Mouse (Mus musculus) layer of hippocampus, adult 18-20 months (tissue): ENCODE results near the gene Tut1. TPM values are rescaled to one million over a fixed set of nuclear protein-coding genes. Genes with fewer than 3 reads are reported as not detected.

Source experiments
- DNase-seq, 2 experiments: peaks; one replicate each; pipeline ENCODE4 v3.0.0; 2022; ENCODE audit warnings: low spot score in 2 of 2
- long read RNA-seq: library from polyadenylated mRNA; stranded (forward); transcript quantifications from one replicate; pipeline ENCODE4 v2.0.0, GENCODE M21; 2021
- total RNA-seq, 2 experiments: library from RNA; stranded (reverse); gene quantifications; 2 replicates each; pipeline ENCODE4 v1.2.3; 2021

Tut1 gene
- 10 to 100 TPM; 21.9 to 22.5 TPM for total RNA-seq
- long read RNA-seq, transcript Tut1-201 (9 exons, 2,753 nt): major isoform, 16 of 17 reads
- long read RNA-seq, partial matches to known transcripts: 1 of 17 reads
- long read RNA-seq, other reads (novel, unspliced or antisense): 0 of 17 reads

DNA sequence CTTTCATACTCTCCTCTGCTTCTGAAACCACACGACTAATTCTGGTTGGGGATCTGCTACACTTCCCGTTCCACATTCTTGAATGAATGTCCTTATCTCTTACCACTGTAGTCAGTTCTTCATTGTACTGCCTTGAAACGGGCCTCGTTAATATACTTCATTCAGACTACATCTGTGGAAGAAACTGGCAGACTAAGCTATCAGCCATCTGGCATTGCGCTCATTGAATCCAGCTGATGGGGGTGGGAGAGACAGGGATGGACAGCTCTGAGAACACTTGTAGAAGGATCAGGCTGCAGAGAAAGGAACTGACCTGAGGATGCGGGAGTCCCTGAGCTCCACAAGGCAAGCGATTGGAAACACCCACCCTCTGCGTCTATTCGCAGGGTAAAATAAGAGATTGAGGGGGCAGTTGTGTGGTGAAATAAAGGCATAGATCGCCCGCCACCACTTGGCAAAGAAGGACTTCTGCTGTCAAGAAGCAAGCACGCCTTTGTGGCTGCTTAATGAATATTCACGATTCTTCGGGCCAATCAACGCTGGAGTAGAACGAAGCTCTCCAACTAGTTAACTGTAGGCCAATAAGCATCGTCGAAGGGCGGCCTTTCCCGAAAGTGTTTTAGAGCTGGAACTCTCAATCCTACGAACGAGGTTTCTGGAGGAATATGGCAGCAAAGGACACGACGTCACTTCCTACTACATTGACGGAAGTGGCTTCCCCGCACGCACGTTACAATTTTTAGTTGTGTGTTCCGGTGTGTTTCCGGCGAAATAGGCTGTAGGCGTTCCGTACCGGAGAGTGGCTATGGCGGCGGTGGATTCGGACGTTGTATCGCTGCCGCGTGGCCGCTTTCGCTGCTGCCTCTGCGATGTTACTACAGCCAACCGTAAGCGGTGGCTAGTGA, at the start of gene Tut1:
TSS of gene Tut1 (plus strand) at position 713 of the 905 bp plus-strand sequence.
- DNase-seq: peak; percentile 92 to 98

DNA sequence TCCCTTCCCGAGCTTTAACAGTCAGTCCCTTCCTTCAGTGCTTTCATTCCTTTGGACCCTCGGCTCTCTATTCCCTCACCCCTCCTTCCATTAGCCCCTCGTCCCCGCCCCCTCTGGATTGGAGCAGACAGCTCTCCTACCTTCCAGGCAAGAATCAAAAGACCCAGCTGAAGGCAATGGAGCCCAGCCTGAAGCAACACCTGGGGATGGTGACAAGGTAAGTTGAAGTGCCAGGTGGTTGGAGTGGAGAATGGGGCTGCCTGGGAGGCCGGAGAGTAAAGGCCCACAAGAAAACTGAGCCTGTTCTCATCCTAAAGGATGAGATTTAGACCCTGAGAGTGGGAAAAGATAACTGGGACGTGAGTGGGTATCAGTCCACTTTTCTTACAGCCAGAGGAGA, 45.1 kb upstream of the Tut1 start:
- DNase-seq: no peak

DNA sequence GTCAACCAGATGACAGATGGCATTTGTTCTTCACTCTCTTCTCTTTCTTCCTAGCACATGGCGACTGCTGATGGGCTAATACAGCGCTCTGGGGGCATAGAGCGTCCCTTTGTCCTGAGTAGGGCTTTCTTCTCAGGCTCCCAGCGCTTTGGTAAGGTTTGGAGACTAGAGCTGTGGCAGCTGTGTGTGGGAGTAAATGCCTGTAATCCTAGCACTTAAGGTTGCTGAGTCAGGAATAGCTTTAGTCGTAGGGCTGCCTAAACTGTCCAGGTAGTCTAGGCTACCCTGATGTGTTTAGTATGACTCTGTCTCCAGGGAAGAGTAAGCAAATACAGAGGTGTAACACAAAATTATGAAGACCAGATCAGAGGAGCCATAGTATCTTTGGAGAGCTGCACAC, 41.8 kb upstream of the Tut1 start:
- DNase-seq: peak in 1 of 2 experiments; percentile 42

DNA sequence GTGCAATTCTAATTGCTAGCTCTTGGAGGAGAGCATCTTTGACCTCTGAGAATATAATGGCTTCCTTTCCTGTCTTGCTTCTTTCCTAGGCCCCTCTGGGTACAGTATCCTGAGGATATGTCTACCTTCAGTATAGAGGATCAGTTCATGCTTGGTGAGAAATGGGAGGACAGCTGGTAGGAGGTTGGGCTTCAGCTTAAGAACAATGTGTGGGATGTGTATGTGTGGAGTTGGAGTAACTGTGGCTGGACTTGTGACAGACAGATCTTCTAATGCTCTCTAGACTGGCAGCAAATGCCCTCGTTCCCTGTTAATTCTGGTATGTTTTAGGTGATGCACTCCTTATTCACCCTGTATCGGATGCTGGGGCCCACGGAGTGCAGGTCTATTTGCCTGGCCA, 39.4 kb upstream of the Tut1 start:
- peak in 1 of 2 experiments; percentile 72 for DNase-seq

DNA sequence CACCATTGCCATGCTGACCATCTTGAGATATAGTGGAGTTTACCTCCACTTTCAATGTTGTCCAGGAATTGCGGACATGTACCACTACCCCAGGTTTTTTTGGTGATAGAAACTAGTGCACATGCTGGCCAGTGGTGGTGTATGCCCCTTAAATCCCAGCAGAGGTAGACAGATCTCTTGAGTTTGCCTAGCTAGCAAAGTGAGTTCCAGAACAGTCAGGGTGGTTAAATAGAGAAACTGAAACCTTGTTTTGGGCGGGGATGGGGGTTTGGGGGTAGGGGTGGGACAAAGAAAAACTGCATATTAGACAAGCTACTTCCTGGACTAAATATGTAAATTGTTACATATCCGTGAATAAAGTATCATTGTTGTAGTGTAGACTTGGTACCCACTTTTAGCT, 34.6 kb upstream of the Tut1 start:
- DNase-seq: no peak

DNA sequence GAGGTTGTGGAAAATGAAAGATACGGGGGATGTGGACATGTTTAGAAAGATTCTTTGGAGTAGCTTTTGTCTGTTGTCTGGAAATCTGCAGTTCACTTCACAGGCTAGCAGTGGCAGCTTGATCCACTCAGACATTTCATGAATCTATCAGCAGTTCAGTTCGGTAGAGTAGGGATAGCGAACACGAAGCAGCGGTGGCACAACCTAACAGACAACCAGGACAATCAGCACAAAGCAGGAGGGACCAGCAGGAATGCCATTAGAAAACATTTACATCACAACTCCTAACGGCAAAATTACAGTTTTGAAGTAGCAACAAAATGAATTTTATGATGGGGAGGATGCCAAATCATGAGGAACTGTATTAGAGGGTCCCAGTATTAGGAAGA, 34.0 kb upstream of the Tut1 start:
- no peak for DNase-seq

DNA sequence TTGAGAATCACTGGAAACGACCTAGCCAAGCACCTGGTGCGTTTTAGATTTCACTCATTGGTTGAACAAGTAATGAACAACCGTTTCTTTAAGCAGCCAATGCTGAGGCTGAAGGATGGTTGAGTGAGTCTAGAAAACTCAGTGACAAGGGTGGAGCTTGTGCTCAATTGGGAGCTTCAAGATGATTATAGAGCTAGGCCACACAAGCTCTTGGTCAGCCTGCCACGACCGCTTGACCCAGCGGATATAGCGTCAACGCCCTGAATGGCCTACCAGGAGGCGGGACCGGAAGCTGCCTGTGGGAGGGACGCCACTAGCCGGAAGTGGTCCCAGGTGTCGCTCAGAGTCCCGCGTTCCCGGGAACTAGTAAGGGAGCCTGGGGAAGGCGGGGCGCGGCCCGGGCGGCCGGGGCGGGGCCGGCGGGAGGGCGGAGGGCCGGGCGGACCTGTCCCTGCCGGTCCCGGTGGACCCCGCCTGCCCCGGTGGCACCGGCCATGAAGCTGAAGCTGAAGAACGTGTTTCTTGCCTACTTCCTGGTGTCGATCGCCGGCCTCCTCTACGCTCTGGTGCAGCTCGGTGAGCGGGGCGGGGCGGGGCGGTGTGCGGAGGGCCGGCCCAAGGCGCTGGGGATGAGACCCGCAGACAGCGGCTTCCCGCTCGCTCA, 33.4 kb upstream of the Tut1 start, which contains the start of gene B3gat3:
TSS of gene B3gat3 (plus strand) at position 302 of the 664 bp plus-strand sequence.
- DNase-seq: peak; percentile 90 to 96

DNA sequence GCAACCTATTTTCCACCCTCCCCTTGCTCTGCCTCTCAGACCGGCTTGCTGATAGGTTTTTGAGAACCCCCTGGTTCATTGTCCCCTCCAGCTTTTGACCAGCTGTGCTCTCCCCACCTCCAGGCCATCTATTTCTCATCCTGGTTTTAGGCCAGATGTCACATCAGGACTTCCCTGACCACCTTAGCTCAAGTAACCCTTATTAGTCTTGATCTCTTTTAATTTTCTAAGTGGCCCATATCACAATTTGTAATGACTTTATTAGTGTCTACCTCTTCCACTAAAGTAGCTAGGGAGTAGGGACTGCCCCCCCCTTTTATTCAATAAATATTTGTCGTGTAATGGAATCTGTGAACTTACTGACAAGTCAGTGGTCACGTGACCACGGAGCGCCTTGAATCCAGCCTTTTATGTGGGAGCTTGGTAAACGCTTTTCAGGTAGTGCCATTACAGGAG, 32.8 kb upstream of the Tut1 start:
- no peak for DNase-seq

DNA sequence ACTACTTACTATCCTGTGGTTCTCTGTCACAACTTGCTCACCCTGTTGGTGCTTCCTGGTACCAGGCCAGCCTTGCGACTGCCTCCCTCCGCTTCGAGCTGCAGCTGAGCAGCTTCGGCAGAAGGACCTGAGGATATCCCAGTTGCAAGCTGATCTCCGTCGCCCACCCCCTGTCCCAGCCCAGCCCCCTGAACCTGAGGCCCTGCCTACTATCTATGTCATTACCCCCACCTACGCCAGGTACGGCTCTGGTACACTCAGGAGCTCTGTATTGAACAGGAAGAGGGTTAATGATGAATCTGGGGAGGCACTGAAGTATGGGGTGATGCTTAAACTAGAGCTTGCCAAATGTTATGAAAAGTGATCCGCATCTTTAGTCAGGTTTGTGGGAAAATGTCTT, 31.9 kb upstream of the Tut1 start:
- no peak for DNase-seq

DNA sequence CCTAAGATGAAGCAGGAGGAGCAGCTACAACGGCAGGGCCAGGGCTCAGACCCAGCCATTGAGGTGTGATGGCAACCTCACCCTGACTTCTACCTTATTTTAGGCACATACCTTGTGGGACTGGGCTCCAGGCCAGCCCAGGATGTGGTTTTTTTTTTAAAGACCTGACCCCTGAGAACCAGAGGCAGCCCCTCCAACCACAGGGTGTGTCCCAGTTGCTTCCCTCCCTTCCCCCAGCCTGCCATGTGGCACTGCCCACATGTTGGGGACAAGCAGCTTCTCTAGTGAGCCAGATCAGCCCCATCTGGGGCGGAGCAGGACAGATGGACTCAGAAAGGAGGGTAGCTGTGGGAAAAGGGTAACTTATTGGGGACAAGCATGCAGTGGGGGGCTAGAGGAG, 26.9 kb upstream of the Tut1 start:
- DNase-seq: no peak

DNA sequence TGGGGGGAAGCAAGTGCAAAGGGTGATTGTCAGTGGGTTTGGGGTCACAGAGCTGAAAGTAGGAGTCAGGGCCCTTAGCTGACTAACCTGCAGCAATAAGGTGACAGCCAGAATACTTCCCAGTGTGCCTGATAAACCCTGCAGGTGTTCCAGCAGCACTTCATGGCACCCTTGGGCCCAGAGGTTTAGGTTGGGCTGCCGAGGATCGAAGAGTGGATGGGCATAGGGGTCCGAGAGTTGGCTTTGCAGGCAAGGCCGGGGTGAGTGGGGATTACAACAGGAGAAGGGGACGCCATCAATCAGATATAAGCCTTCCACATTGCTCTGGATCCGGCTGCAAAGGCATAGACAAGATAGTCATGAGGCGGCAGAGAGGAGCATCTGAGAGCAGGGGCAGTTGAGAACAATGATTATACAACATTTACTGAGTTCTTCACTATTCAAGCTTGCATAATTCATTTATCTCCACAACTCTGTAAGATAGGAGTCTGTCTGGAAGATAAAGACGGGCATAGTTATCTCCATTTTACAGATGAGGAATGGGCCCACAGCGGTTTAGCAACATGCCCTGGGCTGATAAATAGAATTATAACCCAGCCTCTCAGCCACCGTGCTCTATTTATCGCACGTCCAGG, 25.6 kb upstream of the Tut1 start:
- DNase-seq: no peak

DNA sequence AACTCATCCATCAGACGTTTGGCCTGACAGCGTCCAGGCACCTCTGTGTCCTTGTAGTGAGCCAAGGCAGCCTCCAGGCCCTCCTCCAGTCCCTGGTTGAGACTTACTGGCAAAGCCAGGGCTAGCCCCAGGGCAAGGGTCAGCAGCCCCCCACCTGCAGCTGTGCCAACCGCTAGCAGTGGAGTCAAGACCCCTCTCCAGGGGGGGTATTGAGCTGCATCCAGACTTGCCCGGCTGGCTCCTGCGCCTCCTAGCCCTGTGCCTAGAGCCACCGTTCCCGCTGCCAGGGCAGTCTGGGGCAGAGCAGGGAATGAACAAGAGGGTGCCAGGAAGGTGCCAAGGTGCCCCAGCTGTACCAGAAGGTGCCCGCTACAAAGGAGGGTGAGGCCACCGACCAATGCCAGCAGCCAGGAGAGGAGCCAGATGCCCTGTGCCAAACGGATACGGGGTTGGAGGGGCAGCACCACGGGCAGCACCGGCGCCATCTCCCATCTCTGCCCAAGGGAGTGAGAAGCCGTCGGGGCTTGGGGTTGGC, 24.9 kb upstream of the Tut1 start:
- DNase-seq: no peak

DNA sequence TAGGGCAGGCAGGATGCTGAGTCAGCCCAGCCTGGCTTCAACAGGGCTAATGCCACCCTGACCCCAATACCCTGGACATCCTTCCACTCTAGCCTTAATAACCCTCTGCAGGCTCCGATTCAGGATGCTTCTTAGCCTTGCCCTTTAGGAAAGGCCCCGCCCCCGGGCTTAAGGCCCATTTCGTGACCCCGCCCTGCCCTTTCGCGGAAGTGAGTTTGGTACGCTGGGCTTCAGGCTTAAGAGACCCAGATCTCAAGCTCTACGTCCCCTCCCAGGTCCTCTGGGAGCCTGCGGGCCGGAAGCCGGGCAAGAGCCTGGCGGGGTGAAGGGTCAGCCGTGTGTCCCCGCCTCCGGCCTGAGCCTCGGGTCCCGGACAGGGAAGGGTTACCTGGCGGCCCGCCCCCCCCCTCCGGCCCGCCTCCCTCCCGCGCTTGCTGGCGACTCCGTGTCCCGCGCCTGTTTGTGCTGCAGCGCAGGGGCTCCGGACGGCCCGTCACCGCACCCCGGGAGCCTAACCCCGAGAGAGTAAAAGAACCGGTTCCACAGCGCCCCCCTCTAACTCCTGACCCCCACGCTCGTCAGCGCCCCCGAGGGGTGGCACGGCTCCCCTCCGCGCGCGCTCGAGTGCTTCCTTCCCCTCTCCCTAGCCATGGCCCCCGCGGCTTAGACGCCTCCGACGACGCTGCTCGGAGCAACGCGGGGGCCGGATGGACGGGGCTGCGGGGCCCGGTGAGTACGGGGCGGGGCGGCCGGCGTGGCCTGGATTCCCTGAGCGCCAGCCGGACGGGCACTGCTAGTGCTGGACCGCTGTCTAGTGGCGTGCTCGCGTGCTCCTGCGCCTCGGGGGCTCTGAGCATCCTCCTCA, 24.2 kb upstream of the Tut1 start, which contains the start of the genes Rom1 and Eml3:
TSS of gene Rom1 (minus strand) at position 133 of the 865 bp plus-strand sequence.
TSS of gene Eml3 (plus strand) at position 329 of the 865 bp plus-strand sequence.
- peak in 1 of 2 experiments; percentile 60 for DNase-seq

DNA sequence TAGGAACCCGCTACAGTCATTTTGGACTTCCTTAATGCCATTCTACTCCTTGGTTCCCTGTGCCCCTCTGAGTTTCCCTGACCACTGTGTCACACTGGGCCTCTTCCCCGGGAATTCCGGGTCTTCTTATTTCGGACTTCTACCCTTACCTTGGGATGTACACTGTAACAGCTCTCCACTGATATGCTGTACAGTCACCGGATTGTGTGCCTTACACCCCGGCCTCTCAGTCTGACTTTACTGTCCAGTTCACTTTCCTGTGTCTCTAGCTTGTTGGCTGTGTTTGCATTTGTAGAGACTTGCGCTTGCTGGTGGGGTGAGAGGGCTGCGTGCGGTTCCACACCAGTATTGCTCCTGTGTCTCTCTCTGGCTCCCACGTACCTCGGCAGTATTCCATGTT, 23.5 kb upstream of the Tut1 start:
- DNase-seq: no peak

DNA sequence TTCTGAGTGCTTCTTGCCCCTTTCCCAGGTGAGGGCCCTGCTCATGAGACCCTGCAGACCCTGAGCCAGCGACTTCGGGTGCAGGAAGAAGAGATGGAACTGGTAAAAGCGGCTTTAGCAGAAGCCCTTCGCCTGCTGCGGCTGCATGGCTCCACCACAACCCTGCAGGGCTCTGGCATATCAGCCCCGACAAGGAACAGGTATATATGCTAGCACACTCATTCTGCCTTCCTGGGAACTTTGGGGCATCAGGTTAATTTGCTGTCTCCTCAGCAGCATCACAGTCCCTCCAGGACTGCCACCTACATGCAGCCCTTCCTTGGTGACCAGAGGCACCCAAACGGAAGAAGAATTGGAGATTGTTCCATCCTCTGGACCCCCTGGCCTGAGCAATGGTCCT, 22.9 kb upstream of the Tut1 start:
- DNase-seq: no peak

DNA sequence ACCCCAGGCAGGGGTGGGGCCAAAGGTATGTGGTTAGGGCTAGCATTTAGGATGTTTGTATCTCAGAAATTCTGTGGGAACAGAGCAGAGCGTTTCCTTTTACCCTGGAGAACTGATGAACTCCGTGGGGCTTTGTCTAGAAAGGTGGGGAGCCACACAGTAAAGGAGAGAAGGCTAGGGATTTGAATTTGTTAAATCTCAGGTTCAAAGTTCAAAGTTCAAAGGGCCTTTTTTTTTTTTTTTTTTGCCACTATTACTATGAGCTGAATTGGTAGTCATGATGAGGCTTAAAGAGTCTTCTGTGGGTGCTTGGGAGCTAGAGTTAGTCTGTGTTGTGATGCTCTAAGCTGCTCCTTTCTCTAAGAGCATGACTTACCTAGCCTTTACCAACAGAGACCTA, 16.9 kb upstream of the Tut1 start:
- DNase-seq: no peak

DNA sequence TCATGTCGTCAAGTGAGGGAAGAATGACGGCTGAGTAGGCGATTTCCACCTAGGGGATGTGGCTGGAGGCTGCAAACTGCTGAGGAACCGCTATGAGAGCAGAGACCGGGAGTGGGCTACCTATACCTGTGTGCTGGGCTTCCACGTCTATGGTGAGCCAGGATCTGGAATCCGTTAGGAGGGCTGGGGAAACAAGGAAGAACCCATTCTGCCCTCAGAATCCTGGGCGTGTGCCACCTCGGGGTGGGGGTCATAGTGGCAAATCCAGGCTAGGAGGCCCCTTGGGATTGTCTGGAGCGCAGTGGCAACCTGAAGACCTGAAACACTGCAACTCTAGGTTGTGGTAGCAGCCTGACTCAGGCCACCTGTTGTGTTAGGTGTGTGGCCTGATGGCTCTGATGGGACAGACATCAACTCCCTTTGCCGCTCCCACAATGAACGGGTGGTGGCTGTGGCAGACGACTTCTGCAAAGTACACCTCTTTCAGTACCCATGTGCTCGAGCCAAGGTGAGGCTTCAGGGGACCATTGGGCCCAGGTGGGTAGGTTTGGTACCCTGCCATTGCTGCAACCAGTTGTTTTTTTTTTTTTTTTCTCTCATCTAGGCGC, 13.0 kb upstream of the Tut1 start:
- no peak for DNase-seq

DNA sequence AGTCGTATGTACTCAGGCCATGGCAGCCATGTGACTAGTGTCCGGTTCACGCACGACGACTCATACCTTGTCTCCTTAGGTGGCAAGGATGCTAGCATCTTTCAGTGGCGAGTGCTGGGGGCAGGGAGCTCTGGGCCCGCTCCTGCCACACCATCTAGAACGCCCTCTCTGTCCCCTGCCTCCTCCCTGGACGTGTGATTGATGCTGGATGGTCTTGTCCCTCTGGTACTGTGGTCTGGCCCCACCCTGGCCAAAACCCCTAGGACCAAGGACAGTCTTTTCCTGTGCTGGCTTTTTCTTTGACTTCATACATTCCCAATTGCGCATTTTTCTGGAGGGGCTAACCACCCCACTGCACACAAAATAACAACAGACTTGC, 12.5 kb upstream of the Tut1 start:
- DNase-seq: no peak

DNA sequence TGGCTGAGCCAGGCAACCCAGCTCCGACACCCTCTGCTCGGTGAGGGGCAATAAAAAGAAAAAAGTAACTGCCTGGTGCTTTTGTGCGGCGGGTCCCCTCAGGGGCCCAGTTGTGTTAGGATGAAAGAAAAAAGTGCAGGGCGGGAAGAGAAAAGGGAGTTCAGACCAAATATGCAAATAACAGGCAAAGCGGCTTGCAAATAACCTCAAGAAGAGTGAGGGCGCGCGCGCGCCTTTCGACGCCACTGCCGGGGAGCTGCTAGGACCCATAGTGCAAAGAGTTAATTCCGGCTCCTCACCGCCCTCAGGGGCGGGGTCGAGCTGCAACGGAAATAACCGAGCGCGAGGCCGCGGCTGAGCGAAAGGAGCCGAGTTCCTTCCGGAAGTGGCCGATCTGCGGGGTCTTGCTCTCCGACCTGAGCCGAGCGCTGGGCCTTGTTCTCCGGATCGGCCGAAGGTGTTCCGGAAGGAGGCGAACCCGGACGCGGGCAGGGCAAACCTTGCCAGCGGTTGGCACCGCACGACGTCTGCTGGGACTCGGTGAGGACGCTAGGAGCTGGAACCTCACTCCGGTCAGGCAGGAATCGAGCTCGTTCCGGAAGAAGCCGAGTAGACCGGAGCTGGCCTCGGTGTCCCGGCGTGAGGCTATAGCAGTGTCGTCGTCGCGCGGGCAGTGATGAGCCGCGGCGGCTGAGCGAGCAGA, 12.0 kb upstream of the Tut1 start, which contains the start of gene Mta2:
TSS of gene Mta2 (plus strand) at position 361 of the 703 bp plus-strand sequence.
- DNase-seq: peak; percentile 91 to 95
